Mouse (Mus musculus) brown adipose tissue, adult 24 weeks (tissue): ENCODE data around the gene Nr1i3. TPM values are rescaled to one million over a fixed set of nuclear protein-coding genes. Genes with fewer than 3 reads are reported as not detected.

Experiments used
- H3K27ac ChIP-seq: fragments of 200-500 bp; replicated peaks from 2 replicates; pipeline ENCODE4 v1.5.1; 2012; ENCODE audit warnings: low read depth, mild to moderate bottlenecking, low read length
- H3K4me1 ChIP-seq: fragments of 200-500 bp; 2 replicates; pipeline ENCODE4 v1.6.1; 2012; ENCODE audit warnings: low read length, mixed read lengths; ENCODE audit not compliant: control insufficient read depth, insufficient read depth, insufficient read length
- H3K4me3 ChIP-seq: fragments of 200-500 bp; 2 replicates; pipeline ENCODE4 v1.5.1; 2012; ENCODE audit warnings: low read depth, mild to moderate bottlenecking, low read length, moderate library complexity; ENCODE audit not compliant: insufficient read depth
- polyA plus RNA-seq: library from polyadenylated mRNA; stranded (reverse); fragments of >200 nt; gene quantifications from 2 replicates; pipeline ENCODE4 v1.2.4, GENCODE M21; 2012; ENCODE audit not compliant: missing spikeins, insufficient read depth, insufficient read length

Gene Nr1i3
- polyA plus RNA-seq, 1 experiment: not detected

GRCm38 (mm10) chr1:171265971-171266744 is 52.4 kb downstream of the Nr1i3 start:
- Histone ChIP-seq H3K27ac (no peak overlapping the region), H3K4me1 (peaks cover 7% of the 10 kb centered on the region; the same call in 1 of the 2 replicates), H3K4me3 (no peak overlapping the region)

GRCm38 (mm10) chr1:171268341-171268740 is 54.6 kb downstream of the Nr1i3 start:
- Histone ChIP-seq H3K4me3 (no peak overlapping the region), H3K27ac (no peak overlapping the region), H3K4me1 (peaks cover 10% of the 10 kb centered on the region; the same call in 1 of the 2 replicates)

- H3K4me1 ChIP-seq: peaks cover 10% of the 10 kb centered on the region; the same call in 1 of the 2 replicates
- peak within 1 kb of the TSS; percentile 76 for H3K4me3 ChIP-seq
- peak within 1 kb of the TSS; percentile 69 for H3K27ac ChIP-seq
Observed at GRCm38 (mm10) chr1:171269848-171270572, 56.2 kb downstream of the Nr1i3 start, which contains the start of gene B4galt3. Gene B4galt3 (plus strand): TSS chr1:171270328.

Other genes with a start within 250 kb of the Nr1i3 start
- 11.0 and 11.9 TPM in 2 replicates for gene Fcgr2b, start 237.4 kb upstream of the Nr1i3 start, polyA plus RNA-seq
- gene Fcgr4, start 195.1 kb upstream of the Nr1i3 start, polyA plus RNA-seq: 2.2 and 3.9 TPM in 2 replicates
- gene Fcgr3, start 149.0 kb upstream of the Nr1i3 start, polyA plus RNA-seq: 15.9 and 17.1 TPM in 2 replicates
- 2.6 and 11.0 TPM in 2 replicates for gene Cfap126, start 100.1 kb upstream of the Nr1i3 start, polyA plus RNA-seq
- 1,219 and 1,267 TPM in 2 replicates for gene Sdhc, start 63.4 kb upstream of the Nr1i3 start, polyA plus RNA-seq
- gene Mpz, start 63.3 kb upstream of the Nr1i3 start, polyA plus RNA-seq: 4.6 and 5.3 TPM in 2 replicates
- 3.3 and 4.2 TPM in 2 replicates for gene Pcp4l1, start 17.7 kb upstream of the Nr1i3 start, polyA plus RNA-seq
- gene Tomm40l, start 8.5 kb downstream of the Nr1i3 start, polyA plus RNA-seq: 59.3 and 65.5 TPM in 2 replicates
- 3.5 and 19.0 TPM in 2 replicates for gene Apoa2, start 11.1 kb downstream of the Nr1i3 start, polyA plus RNA-seq
- 29.3 and 35.1 TPM in 2 replicates for gene Fcer1g, start 20.4 kb downstream of the Nr1i3 start, polyA plus RNA-seq
- gene Adamts4, start 36.5 kb downstream of the Nr1i3 start, polyA plus RNA-seq: 0.50 and 1.2 TPM in 2 replicates
- 1,478 and 1,710 TPM in 2 replicates for gene Ndufs2, start 37.4 kb downstream of the Nr1i3 start, polyA plus RNA-seq
- gene B4galt3, start 56.4 kb downstream of the Nr1i3 start, polyA plus RNA-seq: 11.3 and 12.1 TPM in 2 replicates
- gene Ppox, start 67.2 kb downstream of the Nr1i3 start, polyA plus RNA-seq: 12.3 and 15.2 TPM in 2 replicates
- gene Usp21, start 74.0 kb downstream of the Nr1i3 start, polyA plus RNA-seq: 11.7 and 14.7 TPM in 2 replicates
- 149 and 183 TPM in 2 replicates for gene Ufc1, start 81.1 kb downstream of the Nr1i3 start, polyA plus RNA-seq
- 22.3 and 27.1 TPM in 2 replicates for gene Dedd, start 115.2 kb downstream of the Nr1i3 start, polyA plus RNA-seq
- gene Nit1, start 131.7 kb downstream of the Nr1i3 start, polyA plus RNA-seq: 41.1 and 62.5 TPM in 2 replicates
- 73.2 and 83.7 TPM in 2 replicates for gene Pfdn2, start 131.7 kb downstream of the Nr1i3 start, polyA plus RNA-seq
- not detected in 2 replicates for gene Klhdc9, start 146.8 kb downstream of the Nr1i3 start, polyA plus RNA-seq
- gene Nectin4, start 156.1 kb downstream of the Nr1i3 start, polyA plus RNA-seq: not detected in 2 replicates
- 2.1 and 3.0 TPM in 2 replicates for gene Arhgap30, start 175.0 kb downstream of the Nr1i3 start, polyA plus RNA-seq
- gene Usf1, start 197.3 kb downstream of the Nr1i3 start, polyA plus RNA-seq: 13.1 and 18.2 TPM in 2 replicates
- gene Tstd1, start 204.9 kb downstream of the Nr1i3 start, polyA plus RNA-seq: not detected in 2 replicates
- gene F11r, start 223.6 kb downstream of the Nr1i3 start, polyA plus RNA-seq: 42.9 and 45.1 TPM in 2 replicates